Mouse (Mus musculus) bone marrow, adult 2 months (tissue): Measurements from ENCODE around the gene Htra2. TPM values are rescaled to one million over a fixed set of nuclear protein-coding genes. Genes with fewer than 3 reads are reported as not detected.

Experiments used
- H3K27ac ChIP-seq: fragments of 200-500 bp; 2 replicates; pipeline ENCODE4 v1.5.1; 2012; ENCODE audit warnings: low read depth, mild to moderate bottlenecking, control low read depth, inconsistent platforms, low read length; ENCODE audit not compliant: control insufficient read depth, poor library complexity, insufficient read depth
- H3K4me1 ChIP-seq: fragments of 200-500 bp; 2 replicates; pipeline ENCODE4 v1.6.1; 2011; ENCODE audit warnings: low read length; ENCODE audit not compliant: control insufficient read depth, insufficient read depth
- H3K4me3 ChIP-seq: fragments of 200-500 bp; replicated peaks from 2 replicates; pipeline ENCODE3; 2011; ENCODE audit warnings: mild to moderate bottlenecking, low read depth, low read length, control low read depth; ENCODE audit not compliant: control insufficient read depth
- CTCF ChIP-seq: fragments of 200-500 bp; IDR thresholded peaks from 2 replicates; pipeline ENCODE4 v1.5.1; 2011; ENCODE audit warnings: low read length, control low read depth; ENCODE audit not compliant: control insufficient read depth, insufficient read depth
- POLR2A ChIP-seq: fragments of 200-500 bp; IDR thresholded peaks from 2 replicates; pipeline ENCODE4 v1.6.1; 2011; ENCODE audit warnings: low read depth, mild to moderate bottlenecking, control low read depth, low read length, borderline replicate concordance; ENCODE audit not compliant: control insufficient read depth
- WGBS: fragments of 180-500 bp; shearing (Covaris S2); methylation state at CpG from one replicate; pipeline ENCODE4 v1.1.7; 2018; 5-methylcytosine and 5-hydroxymethylcytosine counted together
- polyA plus RNA-seq: library from polyadenylated mRNA; stranded (reverse); fragments of >200 nt; gene quantifications from 2 replicates; pipeline ENCODE4 v1.2.4, GENCODE M21; 2011; ENCODE audit warnings: low replicate concordance; ENCODE audit not compliant: missing spikeins, insufficient read depth, insufficient read length

Htra2 gene
- polyA plus RNA-seq, 1 experiment, result 145 TPM

- H3K4me3 ChIP-seq, result no peak overlapping the region
- 80% methylated on average over 1 of the region's 1 CpGs for WGBS
- H3K27ac ChIP-seq, result no peak overlapping the region
- TF ChIP-seq CTCF, result no peak
- no peak for TF ChIP-seq POLR2A
- H3K4me1 ChIP-seq, result peaks cover 11% of the 10 kb centered on the region
These were observed 52.0 kb downstream of the Htra2 start for GRCm38 (mm10) chr6:83003082-83003481.

Other genes with a start within 250 kb of the Htra2 start
- gene Sema4f, start 115.5 kb downstream of the Htra2 start, polyA plus RNA-seq, result 0.65 and 3.2 TPM in 2 replicates
- gene M1ap, start 108.4 kb downstream of the Htra2 start, polyA plus RNA-seq, result 3.6 and 10.3 TPM in 2 replicates
- 26.6 and 39.6 TPM in 2 replicates for gene Dok1, start 21.8 kb downstream of the Htra2 start, polyA plus RNA-seq
- gene Loxl3, start 21.1 kb downstream of the Htra2 start, polyA plus RNA-seq, result 6.9 and 13.3 TPM in 2 replicates
- 142 and 337 TPM in 2 replicates for gene Aup1, start 752 bp downstream of the Htra2 start, polyA plus RNA-seq
- 5.3 and 13.5 TPM in 2 replicates for gene Dqx1, start 2.6 kb upstream of the Htra2 start, polyA plus RNA-seq
- gene Tlx2, start 15.0 kb upstream of the Htra2 start, polyA plus RNA-seq, result not detected in 2 replicates
- gene Pcgf1, start 22.6 kb upstream of the Htra2 start, polyA plus RNA-seq, result 32.0 and 40.8 TPM in 2 replicates
- not detected in 2 replicates for gene Lbx2, start 31.1 kb upstream of the Htra2 start, polyA plus RNA-seq
- gene Ccdc142, start 46.3 kb upstream of the Htra2 start, polyA plus RNA-seq, result 1.1 and 2.5 TPM in 2 replicates
- 4.2 and 7.7 TPM in 2 replicates for gene Gm42688, start 46.3 kb upstream of the Htra2 start, polyA plus RNA-seq
- 20.2 and 49.7 TPM in 2 replicates for gene Mrpl53, start 53.8 kb upstream of the Htra2 start, polyA plus RNA-seq
- gene Mogs, start 60.2 kb upstream of the Htra2 start, polyA plus RNA-seq, result 20.6 and 29.6 TPM in 2 replicates
- 30.0 and 41.2 TPM in 2 replicates for gene Wbp1, start 66.3 kb upstream of the Htra2 start, polyA plus RNA-seq
- gene Ino80b, start 70.2 kb upstream of the Htra2 start, polyA plus RNA-seq, result 6.6 and 16.6 TPM in 2 replicates
- 1.3 and 1.6 TPM in 2 replicates for gene Rtkn, start 80.2 kb upstream of the Htra2 start, polyA plus RNA-seq
- not detected in 2 replicates for gene Wdr54, start 101.1 kb upstream of the Htra2 start, polyA plus RNA-seq
- not detected in 2 replicates for gene 1700003E16Rik, start 101.1 kb upstream of the Htra2 start, polyA plus RNA-seq
- 31.5 and 76.8 TPM in 2 replicates for gene Dctn1, start 110.6 kb upstream of the Htra2 start, polyA plus RNA-seq
- gene Slc4a5, start 164.6 kb upstream of the Htra2 start, polyA plus RNA-seq, result 1.1 TPM in 1 of 2 replicates, not detected in the other